Mouse (Mus musculus): ENCODE results near the gene Cel. TPM values are rescaled to one million over a fixed set of nuclear protein-coding genes. Genes with fewer than 3 reads are reported as not detected.
"Not testable (repeated sequence)": the region's sequence is repeated elsewhere in the genome, so short reads cannot be mapped to it uniquely, and the experiment has no call there.

Cel gene
- polyA plus RNA-seq, 1 experiment from 2014 or later, result not detected

- Histone ChIP-seq H3K4me3 (ENCODE audit: low read length) (no peak overlapping the region), H3K4me2 (replicated peaks; ENCODE audit: low read depth, low read length) (no peak overlapping the region), H3K27me3 (ENCODE audit: control insufficient read depth, insufficient read depth, low read length) (no peaks in the 10 kb centered on the region), H3K27ac (ENCODE audit: low read depth, low read length) (no peak overlapping the region), H3K4me1 (ENCODE audit: control insufficient read depth, insufficient read depth, low read length) (peaks cover 20% of the 10 kb centered on the region), H3K36me3 (ENCODE audit: control insufficient read depth, insufficient read depth, low read length) (peaks cover 5% of the 10 kb centered on the region; the same call in 1 of the 2 replicates), H3K9ac (ENCODE audit: low read depth, low read length) (no peak overlapping the region), H3K9me3 (ENCODE audit: control insufficient read depth, low read length) (no peaks in the 10 kb centered on the region)
- no peak for ATAC-seq (ENCODE audit: low FRiP score, low TSS enrichment)
- 87% methylated on average over 5 of the region's 5 CpGs for WGBS
Measured at GRCm38 (mm10) chr2:28520581-28520980, 42.6 kb downstream of the Cel start.

DNA sequence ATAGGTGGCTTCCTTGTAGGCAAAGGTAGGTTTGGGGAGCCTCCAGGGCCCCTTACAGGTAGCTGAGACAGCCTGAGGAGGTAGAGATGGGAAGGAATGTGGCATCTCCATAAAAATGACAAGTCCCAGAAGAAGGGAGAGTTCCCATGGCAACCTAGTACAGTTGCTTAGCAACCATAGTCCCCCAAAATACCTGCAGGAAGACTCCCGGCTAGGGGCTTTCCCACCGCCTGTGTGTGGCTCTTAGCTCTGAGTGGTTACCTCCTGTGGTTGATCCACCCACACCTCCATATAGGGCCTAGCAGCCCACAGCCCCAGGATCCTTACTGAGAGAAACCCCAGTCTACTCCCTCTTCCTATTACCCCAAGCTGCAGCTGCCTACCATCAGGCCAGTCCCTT is 45.0 kb downstream of the Cel start:
- 38% methylated on average over 2 of the region's 2 CpGs for WGBS
- H3K4me1 ChIP-seq (ENCODE audit: control insufficient read depth, insufficient read depth, low read length), result peaks cover 12% of the 10 kb centered on the region
- H3K36me3 ChIP-seq (ENCODE audit: control insufficient read depth, insufficient read depth, low read length), result peaks cover 5% of the 10 kb centered on the region; the same call in 1 of the 2 replicates
- no peak overlapping the region for H3K9ac ChIP-seq (ENCODE audit: low read depth, low read length)
- no peak for ATAC-seq (ENCODE audit: low FRiP score, low TSS enrichment)
- H3K9me3 ChIP-seq (ENCODE audit: control insufficient read depth, low read length), result no peaks in the 10 kb centered on the region
- H3K4me3 ChIP-seq (ENCODE audit: low read length), result no peak overlapping the region
- H3K27me3 ChIP-seq (ENCODE audit: control insufficient read depth, insufficient read depth, low read length), result no peaks in the 10 kb centered on the region
- no peak overlapping the region for H3K4me2 ChIP-seq (replicated peaks; ENCODE audit: low read depth, low read length)
- H3K27ac ChIP-seq (ENCODE audit: low read depth, low read length), result no peak overlapping the region

GRCm38 (mm10) chr2:28517206-28517909 is 45.8 kb downstream of the Cel start:
- WGBS, result 53% methylated on average over 5 of the region's 5 CpGs
- Histone ChIP-seq H3K9me3 (ENCODE audit: control insufficient read depth, low read length) (no peaks in the 10 kb centered on the region), H3K27ac (ENCODE audit: low read depth, low read length) (no peak overlapping the region), H3K9ac (ENCODE audit: low read depth, low read length) (no peak overlapping the region; the same call in 1 of the 2 replicates), H3K4me1 (ENCODE audit: control insufficient read depth, insufficient read depth, low read length) (peaks cover 12% of the 10 kb centered on the region), H3K4me2 (replicated peaks; ENCODE audit: low read depth, low read length) (no peak overlapping the region), H3K27me3 (ENCODE audit: control insufficient read depth, insufficient read depth, low read length) (no peaks in the 10 kb centered on the region), H3K36me3 (ENCODE audit: control insufficient read depth, insufficient read depth, low read length) (peaks cover 4% of the 10 kb centered on the region; the same call in 1 of the 2 replicates), H3K4me3 (ENCODE audit: low read length) (no peak overlapping the region)
- ATAC-seq (ENCODE audit: low FRiP score, low TSS enrichment), result peak; percentile 2; the same call in 1 of the 2 replicates

- Histone ChIP-seq H3K4me1 (ENCODE audit: control insufficient read depth, insufficient read depth, low read length) (peaks cover 14% of the 10 kb centered on the region), H3K4me2 (replicated peaks; ENCODE audit: low read depth, low read length) (peak overlapping the region; percentile 99), H3K36me3 (ENCODE audit: control insufficient read depth, insufficient read depth, low read length) (no peaks in the 10 kb centered on the region; the same call in 1 of the 2 replicates), H3K4me3 (ENCODE audit: low read length) (peak overlapping the region; percentile 52), H3K9ac (ENCODE audit: low read depth, low read length) (peak overlapping the region; percentile 89), H3K27ac (ENCODE audit: low read depth, low read length) (no peak overlapping the region), H3K9me3 (ENCODE audit: control insufficient read depth, low read length) (no peaks in the 10 kb centered on the region), H3K27me3 (ENCODE audit: control insufficient read depth, insufficient read depth, low read length) (no peaks in the 10 kb centered on the region)
- ATAC-seq (ENCODE audit: low FRiP score, low TSS enrichment), result no peak
- WGBS, result 17% methylated on average over 5 of the region's 5 CpGs
Measured at GRCm38 (mm10) chr2:28514489-28514888, 48.7 kb downstream of the Cel start.

GRCm38 (mm10) chr2:28513431-28514370 is 49.5 kb downstream of the Cel start:
- WGBS, result 2% methylated on average over 47 of the region's 47 CpGs
- Histone ChIP-seq H3K4me3 (ENCODE audit: low read length) (peak overlapping the region; percentile 52), H3K36me3 (ENCODE audit: control insufficient read depth, insufficient read depth, low read length) (no peaks in the 10 kb centered on the region; the same call in 1 of the 2 replicates), H3K9ac (ENCODE audit: low read depth, low read length) (peak overlapping the region; percentile 89), H3K27me3 (ENCODE audit: control insufficient read depth, insufficient read depth, low read length) (no peaks in the 10 kb centered on the region), H3K27ac (ENCODE audit: low read depth, low read length) (peak overlapping the region; percentile 34; the same call in 1 of the 2 replicates), H3K4me1 (ENCODE audit: control insufficient read depth, insufficient read depth, low read length) (peaks cover 14% of the 10 kb centered on the region), H3K4me2 (replicated peaks; ENCODE audit: low read depth, low read length) (peak overlapping the region; percentile 99), H3K9me3 (ENCODE audit: control insufficient read depth, low read length) (no peaks in the 10 kb centered on the region)
- peak; percentile 34 for ATAC-seq (ENCODE audit: low FRiP score, low TSS enrichment)

GRCm38 (mm10) chr2:28512798-28513401 is 50.3 kb downstream of the Cel start, which contains the start of gene Ralgds:
Gene Ralgds, plus strand, starts transcription at chr2:28513125.
- peak; percentile 70 for ATAC-seq (ENCODE audit: low FRiP score, low TSS enrichment)
- H3K27ac ChIP-seq (ENCODE audit: low read depth, low read length), result peak within 1 kb of the TSS; percentile 34; the same call in 1 of the 2 replicates

DNA sequence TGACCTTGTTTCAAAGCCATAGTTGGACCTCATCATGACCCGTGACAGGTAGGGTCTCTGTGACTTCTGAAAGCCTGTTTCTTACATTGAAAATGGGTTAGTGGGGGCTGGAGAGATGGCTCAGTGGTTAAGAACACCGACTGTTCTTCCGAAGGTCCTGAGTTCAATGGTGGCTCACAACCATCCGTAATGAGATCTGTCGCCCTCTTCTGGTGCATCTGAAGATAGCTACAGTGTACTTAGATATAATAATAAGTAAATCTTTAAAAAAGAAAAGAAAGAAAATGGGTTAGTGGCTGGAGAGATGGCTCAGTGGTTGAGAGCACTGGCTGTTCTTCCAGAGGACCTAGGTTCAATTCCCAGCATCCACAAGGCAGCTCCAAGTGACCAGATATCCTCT is 51.6 kb downstream of the Cel start:
- H3K36me3 ChIP-seq (ENCODE audit: control insufficient read depth, insufficient read depth, low read length); H3K4me3 ChIP-seq (ENCODE audit: low read length); H3K9ac ChIP-seq (ENCODE audit: low read depth, low read length); H3K27ac ChIP-seq (ENCODE audit: low read depth, low read length); H3K9me3 ChIP-seq (ENCODE audit: control insufficient read depth, low read length); H3K27me3 ChIP-seq (ENCODE audit: control insufficient read depth, insufficient read depth, low read length); H3K4me2 ChIP-seq (replicated peaks; ENCODE audit: low read depth, low read length); ATAC-seq (ENCODE audit: low FRiP score, low TSS enrichment): not testable (repeated sequence)
- 57% methylated on average over 5 of the region's 5 CpGs for WGBS
- H3K4me1 ChIP-seq (ENCODE audit: control insufficient read depth, insufficient read depth, low read length), result peaks cover 14% of the 10 kb centered on the region

More at GRCm38 (mm10) chr2:28512798-28513401, 50.3 kb downstream of the Cel start, which contains the start of gene Ralgds:
- Histone ChIP-seq H3K4me3 (ENCODE audit: low read length) (peak within 1 kb of the TSS; percentile 52), H3K27me3 (ENCODE audit: control insufficient read depth, insufficient read depth, low read length) (no peaks in the 10 kb centered on the region), H3K9ac (ENCODE audit: low read depth, low read length) (peak within 1 kb of the TSS; percentile 89), H3K4me1 (ENCODE audit: control insufficient read depth, insufficient read depth, low read length) (peaks cover 14% of the 10 kb centered on the region), H3K36me3 (ENCODE audit: control insufficient read depth, insufficient read depth, low read length) (no peaks in the 10 kb centered on the region; the same call in 1 of the 2 replicates), H3K4me2 (replicated peaks; ENCODE audit: low read depth, low read length) (peak within 1 kb of the TSS; percentile 99), H3K9me3 (ENCODE audit: control insufficient read depth, low read length) (no peaks in the 10 kb centered on the region)
- WGBS, result under 1% methylated on average over 46 of the region's 71 CpGs

GRCm38 (mm10) chr2:28506291-28506690 is 56.9 kb downstream of the Cel start:
- Histone ChIP-seq H3K27ac (ENCODE audit: low read depth, low read length) (no peak overlapping the region), H3K27me3 (ENCODE audit: control insufficient read depth, insufficient read depth, low read length) (no peaks in the 10 kb centered on the region), H3K9me3 (ENCODE audit: control insufficient read depth, low read length) (no peaks in the 10 kb centered on the region), H3K36me3 (ENCODE audit: control insufficient read depth, insufficient read depth, low read length) (no peaks in the 10 kb centered on the region), H3K4me3 (ENCODE audit: low read length) (no peak overlapping the region), H3K4me1 (ENCODE audit: control insufficient read depth, insufficient read depth, low read length) (no peaks in the 10 kb centered on the region), H3K4me2 (replicated peaks; ENCODE audit: low read depth, low read length) (no peak overlapping the region), H3K9ac (ENCODE audit: low read depth, low read length) (no peak overlapping the region)
- WGBS, result 85% methylated on average over 6 of the region's 6 CpGs
- no peak for ATAC-seq (ENCODE audit: low FRiP score, low TSS enrichment)
